Mouse (Mus musculus) cortical plate, adult 2 months (tissue): ENCODE data around the gene Mterf2. TPM values are rescaled to one million over a fixed set of nuclear protein-coding genes. Genes with fewer than 3 reads are reported as not detected.

Experiments
- H3K27ac ChIP-seq: fragments of 200-500 bp; 2 replicates; pipeline ENCODE4 v1.5.1; 2012; ENCODE audit warnings: low read length, control low read depth, inconsistent platforms; ENCODE audit not compliant: insufficient read depth
- H3K4me1 ChIP-seq: fragments of 200-500 bp; 2 replicates; pipeline ENCODE4 v1.6.1; 2011; ENCODE audit warnings: low read length; ENCODE audit not compliant: control insufficient read depth, insufficient read depth
- H3K4me3 ChIP-seq: fragments of 200-500 bp; 2 replicates; pipeline ENCODE4 v1.5.1; 2011; ENCODE audit warnings: mild to moderate bottlenecking, low read length, control low read depth; ENCODE audit not compliant: insufficient read depth
- CTCF ChIP-seq: fragments of 200-500 bp; IDR thresholded peaks from 2 replicates; pipeline ENCODE4 v1.5.1; 2011; ENCODE audit warnings: mild to moderate bottlenecking, control low read depth, low read length; ENCODE audit not compliant: insufficient read depth; ENCODE audit errors: extremely low read depth
- POLR2A ChIP-seq: fragments of 200-500 bp; IDR thresholded peaks from 2 replicates; pipeline ENCODE4 v1.6.1; 2011; ENCODE audit warnings: mild to moderate bottlenecking, low read length, control low read depth; ENCODE audit not compliant: insufficient read depth; ENCODE audit errors: extremely low read depth
- polyA plus RNA-seq: library from polyadenylated mRNA; depleted of rRNA; stranded (reverse); fragments of >200 nt; gene quantifications from 2 replicates; pipeline ENCODE4 v1.2.3, GENCODE M21; 2012; rRNA removed

The Mterf2 gene
- polyA plus RNA-seq, 1 experiment: 23.6 TPM

- H3K4me1 ChIP-seq: no peaks in the 10 kb centered on the region
- no peak overlapping the region for H3K27ac ChIP-seq
- no peak for TF ChIP-seq CTCF
- TF ChIP-seq POLR2A: no peak
- H3K4me3 ChIP-seq: no peak overlapping the region
These were observed 56.1 kb downstream of the Mterf2 start for GRCm38 (mm10) chr10:85071605-85072152.

Other genes starting within 250 kb of the Mterf2 start
- 35.6 and 39.7 TPM in 2 replicates for gene Ric8b, start 210.4 kb downstream of the Mterf2 start, polyA plus RNA-seq
- 0.84 and 0.85 TPM in 2 replicates for gene Fhl4, start 25.5 kb downstream of the Mterf2 start, polyA plus RNA-seq
- gene Tmem263, start 25.4 kb downstream of the Mterf2 start, polyA plus RNA-seq: 16.0 and 16.6 TPM in 2 replicates
- gene Cry1, start 57.0 kb upstream of the Mterf2 start, polyA plus RNA-seq: 10.7 and 13.6 TPM in 2 replicates